Mouse (Mus musculus): Measurements from ENCODE around the gene Vax2. TPM values are rescaled to one million over a fixed set of nuclear protein-coding genes. Genes with fewer than 3 reads are reported as not detected.

Vax2 gene
- polyA plus RNA-seq, 1 experiment = 0.08 TPM

DNA sequence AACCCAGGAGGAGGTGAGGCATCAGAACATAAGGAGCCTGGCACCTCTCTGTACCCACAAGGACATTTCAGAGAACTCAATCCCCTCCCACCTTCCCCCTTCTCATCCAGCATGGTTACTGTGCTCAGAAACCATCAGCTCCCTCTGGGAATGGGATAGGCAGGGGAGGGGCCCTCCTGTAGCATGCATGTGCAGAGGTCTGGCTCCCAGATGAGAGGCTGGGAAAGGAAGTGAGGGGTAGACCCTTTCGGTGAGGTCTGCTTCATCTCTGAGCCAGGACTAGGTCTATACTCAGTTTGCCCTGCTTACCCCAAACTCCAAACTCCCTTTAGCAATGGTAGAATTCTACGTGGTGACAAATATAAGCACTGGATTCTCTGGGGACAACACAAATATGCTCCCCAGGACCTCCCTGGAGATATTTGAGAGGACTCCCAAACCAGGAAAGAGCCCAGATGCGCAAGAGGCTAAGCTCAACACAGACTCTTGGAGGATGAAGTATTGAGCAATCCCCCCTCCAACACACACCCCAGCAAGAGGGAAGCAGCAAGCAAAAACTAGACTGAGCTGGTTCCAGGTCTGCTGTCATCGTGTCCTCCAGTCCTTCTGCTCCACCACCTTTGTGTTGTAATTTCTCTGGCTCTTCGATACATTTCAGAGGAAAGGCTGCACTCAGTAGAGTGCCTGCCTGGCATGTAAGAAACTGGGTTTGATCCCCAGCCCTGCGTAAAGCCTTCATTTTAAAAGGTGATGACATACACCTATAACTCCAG is 3.1 kb upstream of the Vax2 start:
- Histone ChIP-seq H3K4me3 (ENCODE audit: control insufficient read depth, insufficient read depth, low read length) (no peak overlapping the region), H3K27me3 (ENCODE audit: control insufficient read depth, insufficient read depth, low read length) (peaks cover 62% of the 10 kb centered on the region), H3K27ac (ENCODE audit: control insufficient read depth, insufficient read depth, low read length) (no peak overlapping the region), H3K4me1 (replicated peaks; ENCODE audit: control insufficient read depth, insufficient read depth, low read length) (peaks cover 10% of the 10 kb centered on the region), H3K36me3 (ENCODE audit: control insufficient read depth, insufficient read depth, low read length) (no peaks in the 10 kb centered on the region)
- no peak for DNase-seq
- WGBS = 10% methylated on average over 6 of the region's 6 CpGs
- TF ChIP-seq CTCF (IDR thresholded peaks at IDR 0.05; ENCODE audit: borderline replicate concordance, control insufficient read depth, extremely low read depth, insufficient read depth, low read length, poor library complexity) (no peak), POLR2A (IDR thresholded peaks at IDR 0.05; ENCODE audit: control insufficient read depth, extremely low read depth, insufficient read depth, low read length, poor library complexity) (no peak)

DNA sequence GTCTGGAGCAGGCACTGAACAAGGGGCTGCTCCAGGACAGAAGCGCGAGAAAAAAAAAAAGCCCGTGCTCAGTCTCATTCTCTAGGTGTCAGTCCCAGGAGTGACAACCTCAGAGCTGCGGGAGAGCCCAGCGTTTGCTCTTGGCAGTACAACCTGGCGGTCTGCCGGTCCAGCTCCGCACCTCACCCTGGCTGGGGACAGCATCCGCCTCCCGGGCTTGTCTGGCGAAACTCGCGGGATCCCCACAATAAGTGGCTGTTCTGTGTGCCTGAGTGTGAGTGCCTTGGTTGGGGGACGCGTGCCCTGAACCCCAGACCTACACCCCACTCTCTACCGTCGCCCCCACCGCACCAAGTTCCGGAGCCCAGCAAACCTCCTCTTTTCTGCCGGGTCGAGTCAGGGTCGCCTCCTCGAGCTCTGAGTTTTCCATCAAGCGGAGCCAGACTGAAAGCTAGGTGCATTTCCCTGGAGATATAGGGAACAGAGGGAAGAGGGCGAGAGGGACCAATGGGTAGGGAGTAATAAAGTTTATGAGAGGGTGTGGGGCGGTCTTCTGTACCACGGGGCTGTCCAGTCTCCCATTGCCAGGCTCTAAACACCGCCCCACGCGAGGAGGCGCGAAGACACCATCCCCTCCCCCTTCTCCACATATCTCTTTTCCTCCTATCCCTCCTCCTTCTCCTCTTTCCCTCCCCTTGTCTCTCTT is 550 bp upstream of the Vax2 start:
- TF ChIP-seq CTCF (IDR thresholded peaks at IDR 0.05; ENCODE audit: borderline replicate concordance, control insufficient read depth, extremely low read depth, insufficient read depth, low read length, poor library complexity) (no peak), POLR2A (IDR thresholded peaks at IDR 0.05; ENCODE audit: control insufficient read depth, extremely low read depth, insufficient read depth, low read length, poor library complexity) (no peak)
- peak overlapping the region; percentile 1; the same call in 1 of the 2 replicates for H3K4me3 ChIP-seq (ENCODE audit: control insufficient read depth, insufficient read depth, low read length)
- peaks cover 57% of the 10 kb centered on the region for H3K27me3 ChIP-seq (ENCODE audit: control insufficient read depth, insufficient read depth, low read length)
- no peak for DNase-seq
- 5% methylated on average over 28 of the region's 32 CpGs for WGBS
- H3K36me3 ChIP-seq (ENCODE audit: control insufficient read depth, insufficient read depth, low read length) = no peaks in the 10 kb centered on the region
- peaks cover 20% of the 10 kb centered on the region for H3K4me1 ChIP-seq (replicated peaks; ENCODE audit: control insufficient read depth, insufficient read depth, low read length)
- no peak overlapping the region for H3K27ac ChIP-seq (ENCODE audit: control insufficient read depth, insufficient read depth, low read length)

DNA sequence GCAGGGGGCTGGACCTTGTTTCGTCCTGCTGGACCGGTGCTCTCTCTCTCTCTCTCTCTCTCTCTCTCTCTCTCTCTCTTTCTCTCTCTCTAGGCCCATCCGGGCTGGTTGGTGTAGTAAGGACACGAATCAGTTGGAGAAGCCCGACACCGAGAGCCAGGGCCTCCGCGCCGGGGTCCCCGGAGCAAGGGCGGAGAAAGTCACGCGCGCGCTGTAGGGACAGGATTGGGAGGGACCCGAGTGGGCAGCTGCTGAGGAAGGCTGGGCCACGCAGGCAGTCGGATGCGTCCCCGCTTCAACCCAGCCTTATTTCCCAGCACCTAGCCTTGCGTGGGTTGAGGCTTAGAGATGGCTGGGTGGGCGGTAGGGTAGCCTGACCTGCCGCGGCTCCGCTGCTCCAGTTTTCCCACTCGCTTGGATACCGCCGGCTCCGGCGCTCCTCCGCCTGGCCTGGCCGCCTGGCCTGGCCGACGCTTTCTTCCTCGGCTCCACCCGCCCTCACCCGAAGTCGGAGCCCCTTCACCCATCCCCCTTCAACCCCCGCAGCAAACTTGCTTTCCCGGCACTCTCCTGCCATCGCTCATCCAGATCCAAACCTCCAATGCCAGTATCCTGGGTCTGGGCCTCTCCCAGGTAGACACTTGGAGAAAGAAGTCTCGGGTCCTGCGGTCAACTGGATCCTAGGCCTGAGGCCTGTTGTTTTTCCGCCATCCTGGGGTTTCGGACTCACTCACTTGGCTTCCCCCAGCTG is 836 bp downstream of the Vax2 start:
- WGBS = 15% methylated on average over 45 of the region's 45 CpGs
- H3K4me3 ChIP-seq (ENCODE audit: control insufficient read depth, insufficient read depth, low read length) = no peak overlapping the region
- no peak overlapping the region for H3K27ac ChIP-seq (ENCODE audit: control insufficient read depth, insufficient read depth, low read length)
- TF ChIP-seq CTCF (IDR thresholded peaks at IDR 0.05; ENCODE audit: borderline replicate concordance, control insufficient read depth, extremely low read depth, insufficient read depth, low read length, poor library complexity) = no peak
- no peak for TF ChIP-seq POLR2A (IDR thresholded peaks at IDR 0.05; ENCODE audit: control insufficient read depth, extremely low read depth, insufficient read depth, low read length, poor library complexity)
- no peaks in the 10 kb centered on the region for H3K36me3 ChIP-seq (ENCODE audit: control insufficient read depth, insufficient read depth, low read length)
- H3K4me1 ChIP-seq (replicated peaks; ENCODE audit: control insufficient read depth, insufficient read depth, low read length) = peaks cover 23% of the 10 kb centered on the region
- DNase-seq = no peak
- peaks cover 56% of the 10 kb centered on the region for H3K27me3 ChIP-seq (ENCODE audit: control insufficient read depth, insufficient read depth, low read length)

DNA sequence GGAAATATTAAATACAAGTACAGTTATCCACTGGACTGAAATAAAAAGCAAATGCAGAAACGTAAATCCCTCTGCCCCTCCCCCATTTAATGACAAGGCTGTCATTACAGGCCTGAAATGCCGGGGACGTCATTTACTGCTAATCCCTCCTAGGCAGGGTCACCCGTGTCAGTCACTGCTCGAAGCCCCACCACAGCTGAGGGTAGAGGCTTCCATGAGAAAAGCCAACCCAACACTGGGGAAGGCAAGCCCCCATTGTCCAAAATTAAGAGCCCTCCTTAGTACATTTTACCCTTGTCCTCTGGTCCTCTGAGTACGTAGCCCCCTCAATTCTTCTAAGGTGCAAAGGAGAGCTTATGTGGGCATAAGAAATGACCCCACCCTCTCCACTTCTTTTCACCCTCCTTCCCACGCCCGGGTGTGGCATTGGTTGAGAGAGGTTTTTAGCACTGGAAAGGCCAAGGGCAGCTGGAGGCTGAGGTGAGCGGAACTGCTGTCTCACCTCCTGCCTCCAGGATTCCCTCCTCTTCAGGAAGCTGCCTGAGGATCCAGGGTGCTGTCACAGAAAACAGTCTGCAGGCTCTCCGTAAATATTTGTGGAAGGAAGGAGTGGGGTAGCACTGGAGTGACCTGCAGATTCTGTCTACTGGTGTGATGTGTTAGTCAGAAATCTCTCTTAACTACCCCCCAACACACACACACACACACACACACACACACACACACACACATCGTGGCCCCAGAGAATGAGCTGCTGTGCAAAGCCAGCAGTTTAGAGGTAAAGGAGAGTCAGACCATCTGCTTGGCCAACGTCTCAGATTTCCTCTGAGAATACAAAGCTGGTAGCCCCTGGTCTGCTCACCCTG is 2.4 kb downstream of the Vax2 start:
- TF ChIP-seq POLR2A (IDR thresholded peaks at IDR 0.05; ENCODE audit: control insufficient read depth, extremely low read depth, insufficient read depth, low read length, poor library complexity) = no peak
- no peak for TF ChIP-seq CTCF (IDR thresholded peaks at IDR 0.05; ENCODE audit: borderline replicate concordance, control insufficient read depth, extremely low read depth, insufficient read depth, low read length, poor library complexity)
- Histone ChIP-seq H3K36me3 (ENCODE audit: control insufficient read depth, insufficient read depth, low read length) (no peaks in the 10 kb centered on the region), H3K27ac (ENCODE audit: control insufficient read depth, insufficient read depth, low read length) (no peak overlapping the region), H3K4me3 (ENCODE audit: control insufficient read depth, insufficient read depth, low read length) (no peak overlapping the region), H3K27me3 (ENCODE audit: control insufficient read depth, insufficient read depth, low read length) (peaks cover 56% of the 10 kb centered on the region), H3K4me1 (replicated peaks; ENCODE audit: control insufficient read depth, insufficient read depth, low read length) (peaks cover 23% of the 10 kb centered on the region)
- no peak for DNase-seq
- WGBS = 15% methylated on average over 12 of the region's 12 CpGs

DNA sequence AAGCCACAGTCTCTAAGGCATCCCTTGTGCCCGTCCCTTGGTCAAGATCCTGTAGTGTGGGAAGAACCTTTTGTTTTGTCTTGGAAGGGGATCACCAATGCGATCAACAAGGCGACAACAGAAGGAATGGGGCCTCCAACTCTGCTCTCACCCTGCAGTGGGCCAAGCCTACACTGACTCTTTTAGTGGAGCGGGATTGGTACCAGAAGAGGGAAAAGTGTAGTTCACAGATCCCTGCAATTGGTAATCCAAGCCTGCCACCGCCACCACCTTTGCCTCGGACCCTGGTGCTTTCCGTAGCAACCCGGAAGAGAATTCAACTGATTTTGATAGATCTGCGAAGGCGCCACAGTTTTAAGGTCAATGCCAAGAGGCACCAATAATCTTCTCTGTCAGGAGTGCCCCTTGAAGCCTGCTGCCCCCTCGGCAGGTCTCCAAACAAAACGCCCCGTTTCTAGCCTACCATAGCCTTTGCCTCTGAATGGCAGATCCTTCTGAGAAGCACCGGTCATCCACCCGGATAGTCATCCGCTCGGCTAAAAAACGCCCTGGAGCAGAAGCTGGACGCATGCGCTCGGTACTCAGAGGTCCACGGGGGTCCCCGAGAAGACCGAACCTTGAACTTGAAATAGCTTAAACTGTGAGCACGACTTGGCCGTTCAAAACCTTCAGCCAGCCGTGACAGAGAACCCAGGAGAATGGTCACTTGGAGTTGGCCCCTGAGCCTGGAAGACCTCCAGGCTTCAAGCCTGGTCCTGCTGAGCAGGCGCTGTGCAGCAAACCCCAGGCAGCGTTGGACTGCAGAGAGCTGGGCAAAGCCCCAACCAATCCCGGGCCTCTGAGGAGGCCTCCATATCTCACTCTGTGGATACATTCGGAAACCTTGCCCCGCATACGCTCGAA is 3.4 kb downstream of the Vax2 start:
- TF ChIP-seq CTCF (IDR thresholded peaks at IDR 0.05; ENCODE audit: borderline replicate concordance, control insufficient read depth, extremely low read depth, insufficient read depth, low read length, poor library complexity) (no peak), POLR2A (IDR thresholded peaks at IDR 0.05; ENCODE audit: control insufficient read depth, extremely low read depth, insufficient read depth, low read length, poor library complexity) (no peak)
- 8% methylated on average over 34 of the region's 34 CpGs for WGBS
- H3K4me1 ChIP-seq (replicated peaks; ENCODE audit: control insufficient read depth, insufficient read depth, low read length) = peaks cover 23% of the 10 kb centered on the region
- no peak for DNase-seq
- peaks cover 52% of the 10 kb centered on the region for H3K27me3 ChIP-seq (ENCODE audit: control insufficient read depth, insufficient read depth, low read length)
- no peak overlapping the region for H3K27ac ChIP-seq (ENCODE audit: control insufficient read depth, insufficient read depth, low read length)
- H3K36me3 ChIP-seq (ENCODE audit: control insufficient read depth, insufficient read depth, low read length) = no peaks in the 10 kb centered on the region
- H3K4me3 ChIP-seq (ENCODE audit: control insufficient read depth, insufficient read depth, low read length) = no peak overlapping the region

Measured in thymus, adult 2 months (tissue).